Mouse (Mus musculus): Measurements from ENCODE around the gene D10Jhu81e.
"Not testable (repeated sequence)": the region's sequence is repeated elsewhere in the genome, so short reads cannot be mapped to it uniquely, and the experiment has no call there.

Gene D10Jhu81e

GRCm38 (mm10) chr10:78169281-78170042 lies at the start of gene D10Jhu81e:
D10Jhu81e (minus strand) TSS chr10:78169782.
- peak; percentile 100 for DNase-seq (ENCODE audit: low spot score)

- DNase-seq (ENCODE audit: low spot score), result no peak
Observed at GRCm38 (mm10) chr10:78218576-78218975, 49.0 kb upstream of the D10Jhu81e start.

DNA sequence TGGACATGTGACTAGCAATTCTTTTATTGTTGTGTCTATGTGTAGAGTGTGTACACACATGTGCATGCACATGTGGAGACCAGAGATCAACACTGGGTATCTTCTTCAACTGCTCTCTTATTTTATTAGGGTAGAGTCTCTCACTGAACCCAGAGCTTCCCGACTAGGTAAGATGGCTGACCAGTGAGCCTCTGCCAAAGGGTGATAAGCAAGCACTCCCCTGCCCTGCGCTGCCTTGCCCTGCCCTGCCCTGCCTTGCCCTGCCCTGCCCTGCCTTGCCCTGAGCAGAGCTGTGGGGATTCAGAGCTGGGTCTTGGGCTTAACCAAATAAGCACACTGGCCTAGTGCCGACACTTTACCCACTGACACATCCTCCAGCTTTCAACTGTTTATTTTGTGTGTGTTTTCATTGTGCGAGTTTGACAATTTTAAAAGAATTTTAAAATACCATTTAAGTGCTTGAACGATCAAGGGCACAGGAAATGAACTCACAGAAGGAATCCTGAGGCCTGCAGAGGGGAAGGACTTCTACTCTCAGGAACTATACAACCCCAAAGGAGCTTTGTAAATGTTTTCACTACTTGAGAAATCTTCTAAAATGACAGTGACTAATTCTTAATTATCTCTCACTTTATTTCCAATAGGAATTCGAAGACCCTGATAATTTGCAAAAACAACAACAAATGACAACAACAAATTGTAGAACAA lies 46.9 kb upstream of the D10Jhu81e start:
- no peak for DNase-seq (ENCODE audit: low spot score)

DNA sequence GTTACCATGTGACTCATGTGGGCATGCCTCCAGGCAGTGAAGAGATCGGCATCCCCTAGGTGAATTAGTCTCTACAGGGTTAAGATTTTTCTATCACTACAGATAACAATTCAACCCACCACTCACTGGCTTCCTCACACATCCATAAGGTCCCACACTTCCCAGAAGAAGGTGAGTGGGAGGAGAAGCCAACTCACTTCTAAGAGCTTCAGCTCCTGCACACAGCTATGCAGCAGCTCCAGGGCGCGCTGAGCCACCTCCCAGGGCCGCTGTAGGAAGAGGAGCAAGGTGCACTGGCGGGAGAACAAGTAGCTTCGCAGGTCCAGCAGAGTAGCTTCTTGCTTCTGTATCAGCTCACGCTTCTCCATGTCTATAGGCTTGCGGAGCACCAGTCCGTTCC lies 44.8 kb upstream of the D10Jhu81e start:
- no peak for DNase-seq (ENCODE audit: low spot score)

DNA sequence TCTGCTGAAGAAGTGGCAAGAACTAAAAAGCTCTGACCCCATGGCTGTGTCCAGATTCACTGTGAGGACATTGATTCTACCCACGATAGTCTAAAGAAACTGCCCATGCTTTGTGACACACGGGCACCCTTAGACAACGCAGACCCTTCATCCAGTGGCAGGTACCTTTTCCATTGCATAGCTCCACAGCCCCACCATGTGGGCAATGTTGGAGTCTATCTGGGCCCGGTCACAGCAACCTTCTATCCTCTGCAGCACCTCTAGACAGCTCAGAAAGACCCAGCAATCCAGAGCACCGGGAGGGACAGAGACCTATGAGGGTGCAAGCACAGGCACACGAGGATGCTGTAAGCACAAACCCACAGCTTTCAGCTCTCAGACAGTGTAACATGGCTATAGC lies 41.7 kb upstream of the D10Jhu81e start:
- no peak for DNase-seq (ENCODE audit: low spot score)

DNA sequence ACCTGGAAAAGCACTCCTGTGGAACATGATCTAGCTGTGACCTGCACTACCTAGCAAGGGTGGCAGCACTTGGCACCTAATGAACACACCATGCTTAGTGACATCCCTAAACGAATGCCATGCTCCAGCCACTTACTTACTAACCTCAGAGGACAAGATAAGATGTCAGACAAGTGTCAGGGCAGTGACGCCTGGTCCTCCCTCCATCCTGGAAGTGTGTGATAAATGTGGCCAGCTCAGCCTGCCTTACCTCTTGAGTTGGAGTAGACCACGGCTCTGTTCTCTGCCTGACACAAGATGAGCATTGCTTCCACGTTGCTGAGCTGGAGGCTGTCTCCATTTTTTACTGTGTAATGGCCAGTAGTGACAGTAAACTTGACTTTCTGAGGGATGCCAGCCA lies 31.6 kb upstream of the D10Jhu81e start:
- DNase-seq (ENCODE audit: low spot score), result no peak

DNA sequence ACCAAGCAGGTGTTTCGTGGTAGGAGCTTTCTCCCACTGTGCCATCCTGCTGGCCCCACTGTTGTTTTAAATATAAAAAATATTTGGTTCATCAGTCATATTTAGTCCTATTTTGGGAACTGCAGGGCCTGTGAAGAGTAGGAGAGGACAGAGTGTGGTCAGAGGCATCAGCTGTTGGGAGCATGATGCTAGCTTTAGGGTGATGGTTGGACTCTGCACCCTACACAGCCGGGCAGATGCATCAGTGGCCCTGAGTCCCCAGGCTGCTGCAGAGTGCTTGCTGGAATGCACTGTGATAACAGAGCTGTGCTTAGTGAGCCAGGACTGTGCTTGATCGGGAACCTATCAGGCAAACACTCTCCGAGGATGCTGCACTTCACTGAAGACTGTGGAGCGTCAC lies 23.4 kb upstream of the D10Jhu81e start:
- DNase-seq (ENCODE audit: low spot score), result no peak

- DNase-seq (ENCODE audit: low spot score), result not testable (repeated sequence)
Observed at GRCm38 (mm10) chr10:78186076-78186475, 16.5 kb upstream of the D10Jhu81e start.

DNA sequence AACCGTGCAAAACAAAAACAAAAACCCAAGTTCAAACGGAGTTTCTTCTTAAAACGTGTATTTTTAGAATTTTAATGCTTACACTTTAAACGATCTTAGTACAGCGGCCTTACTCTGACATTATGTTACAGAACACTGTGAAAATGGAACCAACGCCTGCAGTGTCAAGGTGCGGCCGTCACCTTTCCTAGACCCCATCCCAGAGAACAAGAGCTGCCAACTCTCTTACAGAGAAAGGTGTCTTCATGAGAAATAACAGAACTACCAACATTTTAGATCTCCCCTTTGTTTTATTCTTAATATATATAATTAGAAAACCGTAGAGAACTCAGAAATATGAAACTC lies 15.8 kb upstream of the D10Jhu81e start:
- DNase-seq (ENCODE audit: low spot score), result no peak

GRCm38 (mm10) chr10:78184531-78185380 lies 15.2 kb upstream of the D10Jhu81e start, which contains the start of gene Pwp2:
Pwp2 (minus strand) TSS chr10:78185149.
- DNase-seq (ENCODE audit: low spot score), result peak; percentile 82

GRCm38 (mm10) chr10:78183577-78183976 lies 14.0 kb upstream of the D10Jhu81e start:
- DNase-seq (ENCODE audit: low spot score), result no peak

DNA sequence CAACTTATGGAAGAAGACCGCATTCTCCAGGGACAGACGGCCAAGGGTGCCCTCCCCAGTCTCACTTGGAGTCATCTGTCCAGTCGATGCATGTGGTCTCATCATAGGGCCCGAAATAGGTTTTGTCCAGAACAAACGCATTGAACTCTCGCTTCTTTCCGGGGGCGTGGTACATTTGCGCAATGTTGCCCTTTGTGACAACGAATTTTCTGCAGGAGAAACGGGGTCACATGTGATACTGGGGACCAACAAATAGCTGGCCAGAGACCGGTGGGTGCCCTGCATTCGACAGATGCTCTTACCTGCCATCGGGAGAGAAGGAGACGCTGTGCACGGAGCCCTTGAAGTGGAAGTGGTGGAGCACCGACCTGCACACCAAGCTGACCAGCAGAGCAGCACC lies 12.7 kb upstream of the D10Jhu81e start:
- no peak for DNase-seq (ENCODE audit: low spot score)

- no peak for DNase-seq (ENCODE audit: low spot score)
Observed at GRCm38 (mm10) chr10:78174474-78174873, 4.9 kb upstream of the D10Jhu81e start.

GRCm38 (mm10) chr10:78171581-78171980 lies 2.0 kb upstream of the D10Jhu81e start:
- DNase-seq (ENCODE audit: low spot score), result no peak

GRCm38 (mm10) chr10:78171057-78171456 lies 1.5 kb upstream of the D10Jhu81e start:
- DNase-seq (ENCODE audit: low spot score), result no peak

DNA sequence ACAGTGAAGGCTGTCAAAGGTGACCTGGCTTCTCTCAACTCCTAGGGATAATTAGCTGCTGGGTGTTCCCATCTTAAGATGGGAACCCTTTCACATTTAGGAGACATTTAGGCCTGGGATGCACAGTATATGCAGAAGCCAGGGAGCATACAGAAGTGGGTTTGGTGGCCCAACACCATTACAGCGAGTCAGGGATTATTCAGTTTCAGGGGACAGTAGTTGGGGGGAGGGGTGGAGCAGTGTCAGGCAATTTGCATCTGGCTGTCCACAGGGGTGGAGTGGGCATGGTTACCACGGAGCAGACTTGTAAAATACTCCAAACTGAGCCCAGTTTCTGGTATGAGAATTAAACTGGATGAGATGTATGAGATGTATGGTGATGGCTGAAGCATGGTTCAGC lies 863 bp upstream of the D10Jhu81e start:
- no peak for DNase-seq (ENCODE audit: low spot score)

DNA sequence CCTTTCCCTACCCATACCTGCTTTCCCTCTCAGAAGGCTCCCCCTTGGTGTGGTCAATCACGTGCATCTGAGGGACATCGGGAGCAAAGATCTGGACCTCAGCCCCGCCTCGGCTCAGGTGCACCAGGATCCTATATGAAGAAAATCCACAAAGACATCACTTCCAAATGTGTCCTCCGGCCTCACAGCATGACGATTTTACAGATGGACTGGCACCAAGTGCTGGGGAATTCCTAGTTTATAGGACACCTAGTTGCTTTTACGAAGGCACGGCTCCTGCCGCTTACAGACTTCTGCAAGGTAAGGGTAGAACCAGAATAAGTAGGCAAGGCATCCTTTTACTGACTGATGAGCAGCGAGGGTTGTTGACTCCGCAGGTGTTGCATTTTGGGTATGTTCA lies 790 bp downstream of the D10Jhu81e start:
- DNase-seq (ENCODE audit: low spot score), result no peak

DNA sequence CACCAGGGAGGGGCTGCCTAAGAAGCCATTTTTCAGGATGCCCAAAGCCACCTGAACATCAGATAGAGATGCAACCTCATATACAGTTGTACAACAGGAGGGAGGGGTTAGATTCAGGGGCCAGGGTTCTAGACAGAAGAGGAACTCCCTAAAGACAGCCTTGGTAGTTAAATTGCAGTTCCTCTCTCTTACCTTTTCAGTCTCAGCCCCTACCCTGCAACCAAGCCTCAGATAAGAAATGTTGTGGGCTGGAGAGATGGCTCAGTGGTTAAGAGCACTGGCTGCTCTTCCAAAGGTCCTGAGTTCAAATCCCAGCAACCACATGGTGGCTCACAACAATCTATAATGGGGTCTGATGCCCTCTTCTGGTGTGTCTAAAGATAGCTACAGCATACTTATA lies 1.8 kb downstream of the D10Jhu81e start:
- DNase-seq (ENCODE audit: low spot score), result no peak

DNA sequence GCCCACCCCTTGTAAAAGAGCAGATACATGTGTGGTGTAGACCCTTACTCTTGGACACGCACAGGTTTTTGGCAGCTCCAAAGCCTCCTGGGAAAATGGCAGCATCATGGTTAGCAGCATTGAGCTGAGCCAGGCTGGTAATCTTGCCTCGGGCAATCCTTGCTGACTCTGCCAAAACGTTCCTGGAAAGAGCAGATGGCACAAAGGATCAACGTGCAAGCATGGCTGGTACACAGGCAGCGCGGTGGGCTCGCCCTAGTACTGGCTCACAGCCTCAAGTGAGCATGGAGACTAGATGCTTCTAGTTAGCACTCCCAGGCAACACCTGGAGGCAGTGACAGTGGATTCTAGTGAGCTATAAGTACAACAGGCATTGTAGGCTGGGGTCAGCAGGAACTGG lies 2.2 kb downstream of the D10Jhu81e start:
- no peak for DNase-seq (ENCODE audit: low spot score)

DNA sequence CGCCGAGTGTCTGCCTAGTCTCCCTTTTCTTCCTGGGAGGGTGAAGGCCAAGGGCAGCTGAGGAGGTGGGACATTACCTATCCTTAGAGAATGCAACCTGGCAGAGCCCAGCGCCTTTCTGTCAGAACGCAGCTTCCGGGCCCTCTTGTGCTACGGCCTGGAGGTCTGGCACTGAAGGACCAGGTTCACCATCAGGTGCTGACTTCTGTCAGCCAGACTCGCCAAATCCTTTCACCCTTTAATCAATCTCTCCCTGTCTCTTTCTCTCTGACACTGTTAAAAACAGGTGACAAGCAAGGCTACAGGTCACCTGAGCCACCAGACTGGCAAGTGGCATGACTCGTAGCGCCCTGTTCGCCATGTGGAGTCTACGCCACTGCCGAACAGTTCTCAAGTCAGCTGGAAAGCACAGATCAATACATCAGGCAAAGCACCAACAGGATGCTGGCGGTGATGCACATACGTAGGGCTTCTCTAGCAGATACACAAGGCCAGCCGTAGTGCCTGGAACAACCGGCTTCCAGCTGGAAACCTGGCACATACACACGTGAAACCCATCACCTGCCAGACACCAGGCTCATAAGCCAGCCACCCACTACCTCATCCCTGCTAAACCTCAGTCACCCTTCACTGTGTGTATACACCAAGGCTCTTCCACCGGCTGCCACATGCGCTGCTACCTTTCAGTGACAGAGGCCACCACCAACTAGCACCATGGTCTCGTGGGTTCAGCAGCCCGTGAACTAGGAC lies 4.2 kb downstream of the D10Jhu81e start:
- DNase-seq (ENCODE audit: low spot score), result no peak

GRCm38 (mm10) chr10:78164786-78165185 lies 4.8 kb downstream of the D10Jhu81e start:
- no peak for DNase-seq (ENCODE audit: low spot score)

DNA sequence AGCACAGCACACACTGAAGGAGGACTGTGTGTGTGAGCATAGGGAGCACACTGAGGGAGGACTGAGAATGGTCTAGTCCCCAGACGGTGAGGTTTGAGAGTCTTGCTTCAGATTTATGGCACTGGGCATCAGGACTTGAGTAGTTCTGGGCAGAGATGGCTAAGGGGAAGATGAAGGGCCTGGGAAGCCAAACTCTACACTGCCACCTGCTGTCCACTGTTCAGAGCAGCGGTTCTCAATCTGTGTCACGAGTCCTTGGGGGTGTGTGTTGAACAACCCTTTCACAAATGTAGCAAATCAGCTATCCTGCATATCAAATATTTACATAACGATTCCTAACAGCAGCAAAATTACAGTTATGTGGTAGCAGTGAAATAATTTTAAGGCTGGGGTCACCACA lies 5.7 kb downstream of the D10Jhu81e start:
- peak; percentile 68 for DNase-seq (ENCODE audit: low spot score)
